Comparison of ENCODE assay signal across 16 mouse cellular contexts in genomic region chr12:33235314-33235713, GRCm38 (mm10).
A peak's percentile ranks its signal among the peaks of the same experiment; 100 is the strongest.
DNase-seq lines count a peak whose midpoint lies in the region; ATAC-seq and TF ChIP-seq lines count a peak whose summit lies in the region.
"Had no signal": no experiment of that assay in that cellular context is flagged by ENCODE, and none has a peak within 500 bp of the region (broad histone marks: within the 10 kb centered on the region; RNA-seq: fewer than 3 reads in every experiment).

No protein-coding gene starts in this region.

- intact Hi-C loops in heart, postnatal 10 days (cut with DNase I), result no loop called here

- no peaks in the 10 kb centered on the region for H3K27me3 ChIP-seq in lung, postnatal 0 days (replicated peaks; ENCODE audit: insufficient read depth, low read length)
- H3K27me3 ChIP-seq: CH12.LX; embryonic facial prominence, embryonic 13.5 days; forebrain, embryonic 15.5 days; heart, embryonic 12.5 days; hindbrain, embryonic 12.5 days had no signal

- WGBS in lung, postnatal 0 days, result 54% methylated on average over 4 of the region's 4 CpGs

- no peak overlapping the region for H3K27ac ChIP-seq in lung, postnatal 0 days (ENCODE audit: low read length)
- H3K27ac ChIP-seq: embryonic facial prominence, embryonic 13.5 days; forebrain, embryonic 15.5 days; hindbrain, embryonic 12.5 days had no signal

- H3K4me1 ChIP-seq in lung, postnatal 0 days (ENCODE audit: insufficient read depth, low read depth, low read length), result no peaks in the 10 kb centered on the region
- H3K4me1 ChIP-seq: forebrain, embryonic 15.5 days; hindbrain, embryonic 12.5 days had no signal

- no peaks in the 10 kb centered on the region for H3K9me3 ChIP-seq in lung, postnatal 0 days (ENCODE audit: low read length)
- H3K9me3 ChIP-seq: forebrain, embryonic 15.5 days; hindbrain, embryonic 12.5 days had no signal

- DNase-seq in adrenal gland, adult (ENCODE audit: inconsistent age in 2 of 2, low spot score in 1 of 2), result peak; percentile 28 to 66
- DNase-seq in adrenal gland, postnatal 10 days, result no peak
- DNase-seq in lung, postnatal 0 days (ENCODE audit: low spot score), result peak; percentile 29
- no peak for DNase-seq in lung, postnatal 4 days
- peak; percentile 44 for DNase-seq in adipocyte (ENCODE audit: low spot score)
- DNase-seq in heart, postnatal 10 days, result no peak
- DNase-seq: cerebellum, adult 18-20 months; cerebellum, adult 9-11 months; cerebellum, postnatal 36 days had no signal

- TF ChIP-seq CTCF in lung, postnatal 0 days (IDR thresholded peaks at IDR 0.05), result no peak

- TF ChIP-seq EP300 in lung, postnatal 0 days (IDR thresholded peaks at IDR 0.05), result no peak

- peak; percentile 16; the same call in 1 of the 2 replicates for ATAC-seq in lung, postnatal 0 days
- no peak for ATAC-seq in erythroid progenitor cell, adult 5-6 weeks (replicated peaks; ENCODE audit: low FRiP score, poor library complexity, severe bottlenecking)
- ATAC-seq: inflammation-experienced regulatory T-cells, adult 6 months had no signal

- no peak overlapping the region for H3K4me2 ChIP-seq in lung, postnatal 0 days (replicated peaks; ENCODE audit: low read depth, low read length)
- H3K4me2 ChIP-seq: embryonic facial prominence, embryonic 13.5 days; forebrain, embryonic 15.5 days; heart, embryonic 12.5 days; hindbrain, embryonic 12.5 days had no signal

- H3K9ac ChIP-seq in lung, postnatal 0 days (replicated peaks; ENCODE audit: low read depth), result no peak overlapping the region
- H3K9ac ChIP-seq: embryonic facial prominence, embryonic 13.5 days; forebrain, embryonic 15.5 days; heart, embryonic 12.5 days; hindbrain, embryonic 12.5 days had no signal

- no peak overlapping the region for H3K4me3 ChIP-seq in lung, postnatal 0 days (ENCODE audit: low read depth, low read length)
- H3K4me3 ChIP-seq: embryonic facial prominence, embryonic 13.5 days; forebrain, embryonic 15.5 days; heart, embryonic 12.5 days; hindbrain, embryonic 12.5 days had no signal

- H3K36me3 ChIP-seq in lung, postnatal 0 days (ENCODE audit: insufficient read depth, low read length), result no peaks in the 10 kb centered on the region
- H3K36me3 ChIP-seq: embryonic facial prominence, embryonic 13.5 days; forebrain, embryonic 15.5 days; heart, embryonic 12.5 days; hindbrain, embryonic 12.5 days had no signal

Comparison
In these comparisons a context has a peak if more than half of its experiments do, and no peak if none do; other contexts are left out.
1. DNase-seq: peak in adrenal gland, adult (2 of 2), lung, postnatal 0 days (single experiment) and adipocyte (single experiment); none in adrenal gland, postnatal 10 days (single experiment), lung, postnatal 4 days (0 of 2) and heart, postnatal 10 days (0 of 2).